Mouse (Mus musculus): Measurements from ENCODE around the gene Fh1. TPM values are rescaled to one million over a fixed set of nuclear protein-coding genes. Genes with fewer than 3 reads are reported as not detected.

Fh1 gene
- polyA plus RNA-seq, 1 experiment from 2014 or later = 70.1 TPM

DNA sequence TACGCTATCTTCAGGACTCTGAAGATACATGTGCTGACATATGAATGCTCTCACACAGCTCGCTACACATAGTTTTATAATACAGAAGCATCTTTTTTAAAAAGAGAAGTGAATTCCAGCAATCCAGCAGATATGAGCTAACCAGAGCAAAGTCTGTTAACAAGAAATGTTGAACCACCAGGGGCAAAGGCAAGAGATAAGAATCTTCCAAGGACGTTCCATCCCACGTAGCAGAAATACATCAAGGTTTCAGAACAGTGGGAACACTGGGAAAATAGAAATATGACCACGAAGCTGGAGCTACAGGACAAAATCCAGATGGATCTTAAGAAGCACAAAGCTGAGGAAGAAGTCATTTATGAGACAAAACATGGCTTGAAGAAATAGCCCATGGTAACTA, 4.9 kb upstream of the Fh1 start:
- no peaks in the 10 kb centered on the region for H3K9me3 ChIP-seq (replicated peaks; ENCODE audit: control insufficient read depth, low read length)
- no peaks in the 10 kb centered on the region for H3K36me3 ChIP-seq (ENCODE audit: control insufficient read depth, insufficient read depth)
- H3K9ac ChIP-seq (ENCODE audit: low read depth, low read length) = no peak overlapping the region
- 60% methylated on average over 5 of the region's 5 CpGs for WGBS (ENCODE audit: insufficient replicate concordance)
- ATAC-seq (ENCODE audit: low read depth) = no peak
- no peaks in the 10 kb centered on the region for H3K27me3 ChIP-seq (ENCODE audit: control insufficient read depth, insufficient read depth, low read depth, low read length)
- no peak overlapping the region for H3K27ac ChIP-seq (ENCODE audit: low read length)
- H3K4me2 ChIP-seq (ENCODE audit: low read depth, low read length) = no peak overlapping the region
- peaks cover 2% of the 10 kb centered on the region for H3K4me1 ChIP-seq (ENCODE audit: control insufficient read depth, low read depth, low read length)
- no peak overlapping the region for H3K4me3 ChIP-seq (ENCODE audit: low read depth, low read length)

DNA sequence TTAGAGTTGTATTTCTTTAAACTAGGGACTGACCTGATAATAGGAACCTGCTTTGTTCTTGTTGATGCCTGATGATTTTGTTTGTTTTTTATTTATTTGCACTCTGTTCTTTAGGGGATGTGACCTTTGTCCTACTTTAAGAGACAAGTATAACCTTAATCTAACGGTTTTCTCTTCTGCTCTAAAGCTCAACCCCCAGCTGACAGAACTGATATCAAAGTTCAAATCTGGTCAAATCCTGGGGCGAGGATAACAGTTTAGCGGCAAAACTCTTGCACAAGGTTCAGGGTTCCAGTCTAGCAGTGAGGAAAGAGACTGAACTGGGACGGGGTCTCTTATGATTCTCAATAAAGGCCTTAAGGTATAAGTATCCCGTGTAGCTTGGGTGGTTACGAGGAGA, 3.8 kb upstream of the Fh1 start:
- Histone ChIP-seq H3K4me1 (ENCODE audit: control insufficient read depth, low read depth, low read length) (peaks cover 6% of the 10 kb centered on the region), H3K36me3 (ENCODE audit: control insufficient read depth, insufficient read depth) (no peaks in the 10 kb centered on the region), H3K9me3 (replicated peaks; ENCODE audit: control insufficient read depth, low read length) (no peaks in the 10 kb centered on the region), H3K4me3 (ENCODE audit: low read depth, low read length) (no peak overlapping the region), H3K4me2 (ENCODE audit: low read depth, low read length) (no peak overlapping the region), H3K9ac (ENCODE audit: low read depth, low read length) (no peak overlapping the region), H3K27me3 (ENCODE audit: control insufficient read depth, insufficient read depth, low read depth, low read length) (no peaks in the 10 kb centered on the region), H3K27ac (ENCODE audit: low read length) (no peak overlapping the region)
- WGBS (ENCODE audit: insufficient replicate concordance) = 53% methylated on average over 6 of the region's 6 CpGs
- ATAC-seq (ENCODE audit: low read depth) = no peak

DNA sequence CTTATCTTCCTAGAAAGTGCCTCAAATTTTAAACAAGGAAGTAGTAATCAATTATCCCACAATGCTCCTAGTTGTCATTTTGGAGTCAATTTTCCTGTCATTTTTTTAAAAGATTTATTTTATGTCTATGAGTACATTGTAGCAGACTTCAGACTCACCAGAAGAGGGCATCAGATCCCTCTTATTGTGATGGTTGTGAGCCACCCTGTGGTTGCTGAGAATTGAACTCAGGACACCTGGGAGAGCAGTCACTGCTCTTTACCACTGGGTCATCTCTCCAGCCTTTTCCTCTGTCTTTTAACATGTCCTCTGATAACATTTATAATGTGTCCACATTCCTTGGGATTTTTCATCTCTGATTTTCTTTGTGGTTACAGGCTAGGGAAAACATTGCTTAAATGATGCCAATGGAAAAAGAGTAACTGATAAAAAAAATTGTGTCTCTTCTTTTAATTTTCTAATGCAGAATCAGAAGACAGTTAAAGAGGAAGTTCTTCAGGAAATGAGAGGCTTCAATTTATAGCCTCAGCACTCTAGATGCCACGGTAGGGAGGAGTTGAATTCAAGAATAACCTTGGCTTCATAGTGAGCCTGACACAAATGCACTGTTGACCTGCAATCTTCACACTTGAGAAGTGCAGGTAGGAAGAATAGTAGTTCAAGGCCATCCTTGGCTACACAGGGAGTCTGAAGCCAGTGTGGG, 706 bp upstream of the Fh1 start:
- peaks cover 15% of the 10 kb centered on the region for H3K4me1 ChIP-seq (ENCODE audit: control insufficient read depth, low read depth, low read length)
- peak overlapping the region; percentile 70 for H3K9ac ChIP-seq (ENCODE audit: low read depth, low read length)
- H3K4me3 ChIP-seq (ENCODE audit: low read depth, low read length) = peak overlapping the region; percentile 80
- H3K4me2 ChIP-seq (ENCODE audit: low read depth, low read length) = peak overlapping the region; percentile 93
- no peaks in the 10 kb centered on the region for H3K9me3 ChIP-seq (replicated peaks; ENCODE audit: control insufficient read depth, low read length)
- H3K36me3 ChIP-seq (ENCODE audit: control insufficient read depth, insufficient read depth) = no peaks in the 10 kb centered on the region
- no peaks in the 10 kb centered on the region for H3K27me3 ChIP-seq (ENCODE audit: control insufficient read depth, insufficient read depth, low read depth, low read length)
- H3K27ac ChIP-seq (ENCODE audit: low read length) = peak overlapping the region; percentile 79
- WGBS (ENCODE audit: insufficient replicate concordance) = 17% methylated on average over 1 of the region's 1 CpGs
- peak; percentile 37 for ATAC-seq (ENCODE audit: low read depth)

DNA sequence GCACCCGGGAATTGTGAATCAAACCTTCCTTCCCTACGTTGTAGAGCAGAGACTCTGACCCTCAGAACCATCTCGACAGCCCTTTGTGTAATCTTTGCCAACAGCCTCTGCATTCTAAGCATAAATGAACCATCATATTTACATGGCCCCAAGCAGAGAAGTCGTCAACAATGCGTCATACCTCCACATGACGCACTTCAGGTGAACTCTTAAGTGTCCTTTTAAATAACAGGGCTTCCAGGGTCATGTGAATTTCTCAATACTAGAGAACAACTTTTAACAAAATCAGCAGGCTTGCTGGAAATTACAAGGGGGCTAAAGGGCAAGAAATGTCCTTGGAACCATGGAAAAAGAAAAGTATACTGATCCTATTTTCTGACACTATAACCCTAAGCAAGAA, 1.8 kb downstream of the Fh1 start:
- H3K9ac ChIP-seq (ENCODE audit: low read depth, low read length) = no peak overlapping the region; the same call in 1 of the 2 replicates
- peaks cover 13% of the 10 kb centered on the region for H3K4me1 ChIP-seq (ENCODE audit: control insufficient read depth, low read depth, low read length)
- no peak overlapping the region for H3K27ac ChIP-seq (ENCODE audit: low read length)
- peaks cover 2% of the 10 kb centered on the region; the same call in 1 of the 2 replicates for H3K36me3 ChIP-seq (ENCODE audit: control insufficient read depth, insufficient read depth)
- no peak for ATAC-seq (ENCODE audit: low read depth)
- H3K4me3 ChIP-seq (ENCODE audit: low read depth, low read length) = no peak overlapping the region
- H3K4me2 ChIP-seq (ENCODE audit: low read depth, low read length) = no peak overlapping the region
- WGBS (ENCODE audit: insufficient replicate concordance) = 68% methylated on average over 6 of the region's 6 CpGs
- H3K27me3 ChIP-seq (ENCODE audit: control insufficient read depth, insufficient read depth, low read depth, low read length) = no peaks in the 10 kb centered on the region
- H3K9me3 ChIP-seq (replicated peaks; ENCODE audit: control insufficient read depth, low read length) = no peaks in the 10 kb centered on the region

DNA sequence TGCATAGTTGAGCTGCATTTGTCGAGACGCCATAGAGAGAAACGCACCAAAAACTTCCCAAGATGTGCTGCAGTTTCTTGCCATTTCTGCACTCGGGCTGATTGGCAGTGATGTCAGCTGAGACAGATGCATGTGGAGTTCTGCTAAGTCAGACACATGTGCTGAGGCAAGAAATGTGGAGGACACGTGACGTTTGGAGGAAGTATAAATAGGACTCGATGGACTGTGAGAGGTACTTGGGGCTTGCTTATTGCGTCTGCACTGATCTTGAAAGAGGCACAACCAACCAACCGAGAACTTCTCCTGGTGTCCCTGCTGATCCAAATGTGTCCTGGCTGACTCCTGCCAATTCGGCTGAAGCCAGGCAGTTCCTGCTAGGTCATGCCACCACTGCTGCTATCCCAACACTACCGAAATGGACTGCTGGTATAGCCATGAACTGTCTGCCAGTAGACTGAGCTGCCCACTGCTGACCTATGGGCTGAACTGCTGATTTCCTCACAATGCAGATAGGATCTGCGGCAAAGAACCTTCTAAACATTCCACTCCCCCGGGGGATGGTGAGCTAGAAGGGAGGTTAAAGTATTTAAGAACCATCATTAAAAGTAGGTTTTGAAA, 5.5 kb downstream of the Fh1 start, which contains the start of gene Kmo:
TSS of gene Kmo (plus strand) at position 568 of the 618 bp plus-strand sequence.
- H3K4me1 ChIP-seq (ENCODE audit: control insufficient read depth, low read depth, low read length) = peaks cover 13% of the 10 kb centered on the region
- no peak within 1 kb of the TSS for H3K9ac ChIP-seq (ENCODE audit: low read depth, low read length)
- 79% methylated on average over 13 of the region's 13 CpGs for whole genome bisulfite sequencing (ENCODE audit: insufficient replicate concordance)
- H3K36me3 ChIP-seq (ENCODE audit: control insufficient read depth, insufficient read depth) = peaks cover 16% of the 10 kb centered on the region
- H3K27me3 ChIP-seq (ENCODE audit: control insufficient read depth, insufficient read depth, low read depth, low read length) = no peaks in the 10 kb centered on the region
- no peak within 1 kb of the TSS for H3K4me3 ChIP-seq (ENCODE audit: low read depth, low read length)
- ATAC-seq (ENCODE audit: low read depth) = no peak
- H3K27ac ChIP-seq (ENCODE audit: low read length) = no peak within 1 kb of the TSS
- no peak within 1 kb of the TSS for H3K4me2 ChIP-seq (ENCODE audit: low read depth, low read length)
- no peaks in the 10 kb centered on the region for H3K9me3 ChIP-seq (replicated peaks; ENCODE audit: control insufficient read depth, low read length)

DNA sequence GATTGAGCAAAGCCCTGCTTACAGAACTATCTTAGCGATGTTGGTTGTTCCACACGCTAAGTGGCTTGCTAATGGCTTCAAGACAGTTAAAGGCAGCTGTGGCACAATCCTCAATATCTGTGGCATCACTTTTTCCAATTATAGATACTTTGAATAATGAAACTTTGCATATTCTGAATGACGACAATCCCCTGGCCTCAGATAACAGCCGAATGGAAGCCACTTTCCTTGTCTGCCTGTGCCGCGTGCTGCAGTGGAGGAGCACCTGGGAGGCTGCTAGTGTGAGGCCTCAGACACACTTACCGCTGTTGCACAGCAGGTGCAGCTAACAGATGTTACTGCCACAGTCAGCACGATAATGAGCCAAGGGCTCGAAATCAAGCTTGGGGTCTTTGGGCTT, 10.4 kb downstream of the Fh1 start:
- H3K4me3 ChIP-seq (ENCODE audit: low read depth, low read length) = no peak overlapping the region
- H3K4me1 ChIP-seq (ENCODE audit: control insufficient read depth, low read depth, low read length) = no peaks in the 10 kb centered on the region
- H3K9me3 ChIP-seq (replicated peaks; ENCODE audit: control insufficient read depth, low read length) = no peaks in the 10 kb centered on the region
- no peak overlapping the region for H3K27ac ChIP-seq (ENCODE audit: low read length)
- no peak overlapping the region for H3K9ac ChIP-seq (ENCODE audit: low read depth, low read length)
- ATAC-seq (ENCODE audit: low read depth) = no peak
- WGBS (ENCODE audit: insufficient replicate concordance) = 86% methylated on average over 9 of the region's 9 CpGs
- no peak overlapping the region for H3K4me2 ChIP-seq (ENCODE audit: low read depth, low read length)
- no peaks in the 10 kb centered on the region for H3K27me3 ChIP-seq (ENCODE audit: control insufficient read depth, insufficient read depth, low read depth, low read length)
- peaks cover 19% of the 10 kb centered on the region for H3K36me3 ChIP-seq (ENCODE audit: control insufficient read depth, insufficient read depth)

DNA sequence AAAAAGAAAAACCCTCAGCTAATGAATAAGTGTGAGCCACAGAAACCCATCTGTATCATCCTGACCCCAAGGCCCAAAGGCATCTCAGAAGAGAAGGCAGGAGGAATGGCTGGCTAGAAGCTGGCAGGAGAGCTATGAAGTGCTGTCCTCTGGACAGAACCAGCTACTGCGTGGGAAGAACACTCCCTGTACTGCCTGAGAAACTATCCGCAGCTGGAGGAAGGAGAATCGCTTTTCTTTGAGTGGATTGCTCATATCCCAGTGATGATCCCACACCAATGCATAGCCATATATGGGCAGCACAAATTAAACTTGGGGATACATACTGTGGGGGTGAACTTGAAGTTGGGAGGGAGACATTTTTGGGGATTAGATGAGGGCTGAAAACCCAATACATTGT, 16.7 kb downstream of the Fh1 start:
- Histone ChIP-seq H3K9me3 (replicated peaks; ENCODE audit: control insufficient read depth, low read length) (no peaks in the 10 kb centered on the region), H3K9ac (ENCODE audit: low read depth, low read length) (no peak overlapping the region), H3K4me3 (ENCODE audit: low read depth, low read length) (no peak overlapping the region), H3K4me2 (ENCODE audit: low read depth, low read length) (no peak overlapping the region), H3K27me3 (ENCODE audit: control insufficient read depth, insufficient read depth, low read depth, low read length) (no peaks in the 10 kb centered on the region), H3K27ac (ENCODE audit: low read length) (peak overlapping the region; percentile 41), H3K4me1 (ENCODE audit: control insufficient read depth, low read depth, low read length) (no peaks in the 10 kb centered on the region), H3K36me3 (ENCODE audit: control insufficient read depth, insufficient read depth) (peaks cover 14% of the 10 kb centered on the region)
- WGBS (ENCODE audit: insufficient replicate concordance) = 90% methylated on average over 3 of the region's 3 CpGs
- ATAC-seq (ENCODE audit: low read depth) = no peak

DNA sequence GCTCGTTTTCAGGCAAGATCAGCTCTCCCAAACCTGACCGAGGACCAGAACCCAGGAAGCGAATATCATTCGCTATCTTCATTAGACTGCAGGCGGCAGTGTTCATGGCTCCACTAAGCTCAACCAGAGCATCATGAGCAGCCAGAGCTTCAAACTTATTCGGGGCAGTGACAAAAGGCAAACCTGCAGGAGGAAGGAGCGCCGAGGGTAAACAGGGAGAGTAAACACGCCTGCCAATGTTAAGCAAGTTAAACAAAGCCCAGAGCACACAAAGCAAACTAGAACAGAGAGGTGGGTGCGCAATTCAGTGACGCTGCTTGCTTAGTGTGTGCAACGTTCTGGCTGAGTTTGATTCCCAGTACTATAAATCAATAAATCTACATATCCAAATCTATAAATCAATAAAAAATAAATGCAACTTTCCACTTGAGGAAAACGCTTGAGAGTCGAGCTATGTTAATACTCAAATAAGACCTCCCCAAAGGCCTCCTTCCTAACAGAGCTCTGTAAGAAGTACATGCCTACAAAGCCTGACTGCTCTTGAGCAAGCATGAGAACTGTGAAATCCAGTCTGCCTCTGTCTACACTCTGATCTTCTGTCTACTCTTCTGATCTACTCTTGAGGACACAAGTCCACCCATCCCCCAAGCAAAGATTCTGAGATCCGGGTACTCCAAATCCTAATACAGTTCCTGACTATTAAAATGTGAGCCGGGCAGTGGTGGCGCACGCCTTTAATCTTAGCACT, 17.4 kb downstream of the Fh1 start:
- peak; percentile 81 for ATAC-seq (ENCODE audit: low read depth)
- WGBS (ENCODE audit: insufficient replicate concordance) = 69% methylated on average over 18 of the region's 18 CpGs
- Histone ChIP-seq H3K27me3 (ENCODE audit: control insufficient read depth, insufficient read depth, low read depth, low read length) (no peaks in the 10 kb centered on the region), H3K9me3 (replicated peaks; ENCODE audit: control insufficient read depth, low read length) (no peaks in the 10 kb centered on the region), H3K4me1 (ENCODE audit: control insufficient read depth, low read depth, low read length) (no peaks in the 10 kb centered on the region), H3K27ac (ENCODE audit: low read length) (peak overlapping the region; percentile 41), H3K9ac (ENCODE audit: low read depth, low read length) (no peak overlapping the region), H3K4me2 (ENCODE audit: low read depth, low read length) (no peak overlapping the region), H3K4me3 (ENCODE audit: low read depth, low read length) (no peak overlapping the region), H3K36me3 (ENCODE audit: control insufficient read depth, insufficient read depth) (peaks cover 14% of the 10 kb centered on the region)

DNA sequence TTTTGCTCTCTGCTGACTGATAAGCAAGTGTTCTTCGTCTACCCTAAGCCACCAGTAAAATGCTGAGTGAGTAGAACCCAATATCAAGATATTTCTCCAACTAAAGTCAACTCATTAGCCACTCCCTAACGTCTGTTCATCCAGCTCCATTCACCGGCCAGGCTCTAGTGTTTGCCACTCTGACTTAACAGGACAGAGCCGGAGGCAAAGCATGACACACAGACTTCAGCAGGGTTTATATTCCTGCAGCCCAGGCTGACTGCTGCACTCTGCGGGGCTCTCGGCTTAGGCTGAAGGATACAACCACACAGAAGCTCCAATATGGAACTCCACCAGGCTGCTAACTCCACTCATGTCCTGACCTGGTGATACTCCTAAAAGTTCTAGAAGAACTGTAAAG, 18.1 kb downstream of the Fh1 start:
- 0 out of 2 replicates have a peak overlapping the region, but pooled peaks have one; percentile 26 for H3K27ac ChIP-seq (ENCODE audit: low read length)
- 62% methylated on average over 6 of the region's 6 CpGs for WGBS (ENCODE audit: insufficient replicate concordance)

More for the DNA sequence above, 18.1 kb downstream of the Fh1 start:
- Histone ChIP-seq H3K36me3 (ENCODE audit: control insufficient read depth, insufficient read depth) (peaks cover 14% of the 10 kb centered on the region), H3K4me2 (ENCODE audit: low read depth, low read length) (no peak overlapping the region), H3K4me3 (ENCODE audit: low read depth, low read length) (no peak overlapping the region), H3K9me3 (replicated peaks; ENCODE audit: control insufficient read depth, low read length) (no peaks in the 10 kb centered on the region), H3K9ac (ENCODE audit: low read depth, low read length) (no peak overlapping the region), H3K27me3 (ENCODE audit: control insufficient read depth, insufficient read depth, low read depth, low read length) (no peaks in the 10 kb centered on the region), H3K4me1 (ENCODE audit: control insufficient read depth, low read depth, low read length) (no peaks in the 10 kb centered on the region)
- peak; percentile 19; the same call in 1 of the 2 replicates for ATAC-seq (ENCODE audit: low read depth)

All from liver, embryonic 16.5 days (tissue).